Mouse (Mus musculus): Measurements from ENCODE around the gene Nploc4.

DNA sequence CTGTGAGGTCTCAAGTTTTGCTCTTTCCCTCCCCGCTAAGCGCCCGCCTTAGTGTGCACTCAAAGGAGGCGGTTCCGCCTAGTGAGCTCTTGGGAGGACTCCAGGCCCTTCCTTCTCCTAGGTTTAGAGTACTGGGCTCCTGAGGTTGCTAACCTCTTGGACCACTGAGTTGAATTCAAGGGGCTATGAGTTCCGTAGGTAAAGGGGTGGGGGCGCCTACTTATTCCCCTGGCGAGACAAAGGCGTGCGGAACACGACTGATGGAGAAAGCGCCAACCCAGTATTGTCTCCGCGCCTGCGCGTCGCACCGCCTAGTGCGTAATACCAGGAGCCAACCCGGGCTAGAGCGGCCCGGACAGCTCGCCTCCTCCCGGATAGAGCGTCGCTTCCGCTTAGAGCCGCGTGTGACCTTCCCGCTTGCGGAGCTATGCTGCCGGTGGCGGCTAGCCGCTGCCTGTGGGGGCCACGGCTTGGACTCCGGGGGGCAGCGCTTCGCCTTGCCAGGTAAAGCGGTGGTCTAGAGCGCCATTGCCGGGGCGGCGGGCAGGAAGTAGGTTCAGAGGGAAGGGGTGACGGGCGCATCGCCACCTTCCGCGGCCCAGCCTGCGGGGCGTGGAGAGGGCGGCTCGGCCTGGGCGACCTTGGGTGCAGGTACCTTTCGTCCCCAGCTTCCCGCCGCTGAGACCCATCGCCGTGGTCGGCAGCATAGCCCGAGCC, 46.9 kb upstream of the Nploc4 start, which contains the start of gene Mrpl12:
- no peak for TF ChIP-seq CTCF (IDR thresholded peaks at IDR 0.05; ENCODE audit: low read depth, low read length)
- TF ChIP-seq EP300 (IDR thresholded peaks at IDR 0.05; ENCODE audit: insufficient read depth, low read depth, low read length) = 0 out of 2 replicates have a peak, but pooled peaks have one; percentile 14
